Mouse (Mus musculus) adrenal gland, adult 2 months (tissue): ENCODE measurements around the gene Mfrp. TPM values are rescaled to one million over a fixed set of nuclear protein-coding genes. Genes with fewer than 3 reads are reported as not detected.

ENCODE experiments used
- DNase-seq: peaks from one replicate; pipeline ENCODE4 v3.0.0; 2021
- polyA plus RNA-seq: library from polyadenylated mRNA; depleted of rRNA; stranded (reverse); fragments of >200 nt; gene quantifications from 2 replicates; pipeline ENCODE4 v1.2.3, GENCODE M21; 2012; rRNA removed
- total RNA-seq, 2 experiments: library from RNA; stranded (reverse); gene quantifications; 2 replicates each; pipeline ENCODE4 v1.2.3; 2021

Mfrp gene
- total and polyA plus RNA-seq, 3 experiments: 0.10 to 0.40 TPM; not detected in 1

DNA sequence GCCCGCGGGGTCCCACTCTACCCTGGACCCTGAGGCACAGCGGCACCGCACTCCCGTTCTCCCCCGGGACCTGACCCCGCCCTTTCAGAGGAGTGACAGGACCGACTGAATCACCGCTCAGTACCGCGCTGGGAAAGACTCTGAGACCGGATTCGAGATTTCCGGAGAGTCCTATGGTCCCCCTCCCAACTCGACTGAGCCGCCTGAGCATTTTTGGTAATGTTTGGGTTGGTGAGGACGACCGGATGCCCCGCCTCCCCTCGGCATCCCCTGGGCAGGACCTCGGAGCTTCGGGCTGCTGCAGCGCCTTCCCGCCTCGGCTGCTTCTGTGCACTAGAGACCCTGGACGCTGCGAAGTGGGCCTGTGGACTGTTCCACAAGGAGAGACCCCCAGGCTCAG, 28.5 kb downstream of the Mfrp start:
- DNase-seq: peak; percentile 86

DNA sequence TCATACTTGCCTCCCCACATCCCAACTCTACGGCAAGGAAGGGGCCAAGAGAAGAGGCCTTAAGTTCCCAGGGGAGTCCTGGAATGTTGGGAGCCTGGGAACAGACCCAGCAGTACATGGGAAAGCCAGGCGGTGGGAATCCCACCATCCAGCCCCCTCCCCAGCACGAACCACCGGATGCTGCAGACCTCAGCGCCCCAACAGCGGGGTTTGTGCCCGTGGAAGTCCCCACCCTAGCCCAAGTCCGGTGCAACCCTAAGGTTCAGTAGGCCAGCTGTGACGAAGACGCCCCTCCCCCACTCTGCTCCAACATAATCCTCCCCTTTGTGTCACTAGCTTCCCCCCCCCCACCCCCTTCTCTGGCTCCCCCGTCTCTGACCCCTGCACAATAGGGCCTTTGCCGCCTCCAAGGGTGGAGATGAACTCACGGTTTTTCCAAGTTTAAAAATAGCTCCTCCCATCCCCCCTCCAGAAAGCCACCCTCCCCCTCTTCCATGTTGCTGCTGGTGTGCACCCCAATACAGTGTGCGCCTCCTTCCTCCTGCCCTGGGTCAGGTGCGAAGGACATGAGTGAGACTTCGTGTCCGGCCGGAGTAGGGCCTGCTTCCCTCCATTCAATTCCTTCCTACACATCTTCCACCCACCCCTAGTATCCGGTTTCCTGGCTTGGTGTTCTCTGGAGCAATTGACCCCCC, 29.2 kb downstream of the Mfrp start:
- peak; percentile 32 for DNase-seq

DNA sequence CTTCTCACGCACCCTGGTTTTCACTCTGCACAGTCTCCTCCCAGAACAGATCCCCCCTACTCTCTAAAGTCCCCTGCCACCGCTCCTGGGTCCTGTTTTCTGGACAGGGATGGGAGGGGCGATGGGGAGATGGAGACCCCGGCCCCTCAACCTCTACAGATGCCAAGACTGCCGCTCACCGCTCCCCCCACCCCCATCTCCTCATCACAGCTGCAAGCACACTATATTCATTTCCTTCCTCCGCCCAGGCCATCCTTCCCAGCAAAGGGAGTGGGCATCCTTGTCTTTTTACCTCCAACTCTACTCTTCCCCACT, 29.7 kb downstream of the Mfrp start:
- no peak for DNase-seq

DNA sequence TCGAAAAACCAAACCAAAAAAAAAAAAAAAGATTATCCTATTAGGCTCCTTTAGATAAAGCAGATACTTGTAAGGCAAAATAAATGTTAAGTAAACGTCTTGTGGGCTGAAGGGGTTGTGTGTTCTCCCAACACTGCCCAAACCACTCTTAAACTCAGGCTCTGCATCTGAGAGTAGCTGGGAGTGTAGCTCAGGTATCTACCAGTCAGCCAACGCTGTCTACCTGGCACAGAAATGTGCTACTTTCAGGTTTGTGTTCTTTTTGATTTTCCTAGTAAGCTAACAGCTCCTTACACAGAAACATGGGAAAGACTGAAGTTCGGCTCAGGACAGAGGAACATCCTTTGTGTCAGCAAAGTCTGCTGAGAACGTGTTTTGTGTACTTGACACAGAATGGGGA, 30.7 kb downstream of the Mfrp start:
- DNase-seq: no peak

DNA sequence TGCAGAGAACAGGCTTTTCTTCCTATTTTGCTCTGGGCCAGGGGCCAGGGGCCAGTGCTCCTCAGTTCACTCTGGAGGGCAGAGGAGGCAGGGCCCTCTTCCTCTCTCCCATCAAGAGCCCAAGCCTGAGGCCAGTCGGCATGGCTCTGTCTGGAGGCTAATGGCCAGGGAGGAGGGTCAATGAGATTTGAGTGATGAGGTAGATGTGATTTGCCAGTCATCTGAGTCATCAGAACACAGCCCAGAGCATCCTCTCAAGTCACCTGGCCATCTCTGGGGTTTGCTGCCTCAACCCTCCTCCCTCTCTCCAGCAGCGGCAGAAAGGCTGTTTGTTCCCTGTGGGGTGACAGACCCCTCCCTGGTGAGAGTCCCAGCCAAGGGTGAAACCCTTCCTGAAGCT, 31.8 kb downstream of the Mfrp start:
- no peak for DNase-seq

DNA sequence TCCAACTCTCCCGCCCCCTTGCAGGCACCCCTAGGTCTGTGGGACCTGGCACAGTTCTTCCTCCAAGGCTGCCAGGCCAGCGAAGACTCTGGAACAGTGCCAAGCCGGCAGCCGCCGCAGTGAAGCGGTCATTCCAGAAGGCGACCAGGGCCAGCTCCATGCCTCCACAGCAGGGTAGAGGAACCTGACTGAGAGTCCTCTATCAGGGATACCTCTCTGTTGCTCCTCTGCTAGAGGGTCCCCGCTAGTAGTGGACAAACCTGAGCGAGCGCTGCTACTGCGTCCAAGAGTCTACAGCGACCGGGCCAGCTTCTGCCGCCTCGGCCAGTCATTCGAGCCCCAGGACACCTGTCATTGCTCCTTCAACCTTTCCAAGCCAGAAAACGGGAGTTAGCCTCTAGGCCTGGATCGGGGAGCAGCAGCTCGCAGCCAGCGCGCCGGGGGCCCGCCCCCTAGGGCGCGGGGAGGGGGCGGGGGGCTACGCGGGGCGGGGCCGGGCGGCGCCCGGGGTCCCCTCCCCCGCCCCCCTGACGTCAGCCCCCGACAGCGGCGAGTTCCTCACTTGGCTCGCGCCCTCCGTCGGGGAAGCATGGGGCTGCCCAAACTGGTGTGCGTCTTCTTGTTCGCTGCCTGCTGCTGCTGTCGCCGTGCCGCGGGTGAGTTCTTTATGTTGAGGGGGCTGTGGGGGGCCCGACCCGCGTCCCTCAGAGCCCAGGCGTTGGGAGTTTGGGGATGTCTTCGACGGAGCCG, 32.7 kb downstream of the Mfrp start, which contains the start of gene Mcam:
Mcam (plus strand) TSS at position 369 of the 750 bp plus-strand sequence.
- peak; percentile 83 for DNase-seq

DNA sequence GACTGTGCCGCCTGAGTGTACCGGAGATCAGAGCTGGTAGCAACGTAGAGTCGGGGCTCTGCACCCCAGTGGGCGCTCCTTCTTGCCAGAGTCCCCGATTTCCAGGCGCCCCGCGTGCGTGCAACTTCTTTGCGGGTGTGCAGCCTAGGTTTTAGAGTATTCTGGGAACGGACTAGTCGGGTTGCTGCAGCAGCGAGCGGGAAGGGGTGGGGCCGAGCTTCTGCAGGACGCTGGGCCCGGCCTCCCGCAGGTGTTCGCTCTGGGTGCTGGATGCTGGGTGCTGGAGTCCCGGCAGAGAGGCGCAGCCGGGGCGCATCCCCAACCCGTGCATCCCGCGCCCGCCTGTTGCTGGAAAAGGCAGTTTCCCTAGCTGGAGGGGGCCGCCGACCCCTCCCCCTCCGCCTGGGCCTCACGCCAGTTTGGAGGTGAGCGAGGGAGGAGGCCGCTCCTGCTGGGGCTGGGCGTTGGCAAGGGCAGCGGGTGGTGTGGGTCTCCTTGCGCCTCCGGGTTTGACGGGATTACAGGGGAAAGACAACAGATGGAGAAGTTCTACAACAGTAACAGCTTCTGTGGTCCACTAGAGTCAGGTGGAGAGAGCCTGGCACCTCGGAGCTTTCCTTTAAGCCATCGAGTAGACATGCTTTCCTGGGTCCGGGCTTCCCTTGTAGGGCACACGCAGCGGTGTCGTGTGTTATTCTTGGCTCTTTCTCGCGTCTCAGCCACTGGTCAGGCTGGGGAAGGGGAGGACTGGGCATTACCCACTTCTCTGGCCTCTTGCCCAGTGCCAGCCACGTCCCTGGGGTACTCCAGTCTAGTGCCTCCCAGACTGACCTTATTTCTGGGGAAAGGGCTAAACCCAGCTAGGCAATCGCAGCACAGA, 33.6 kb downstream of the Mfrp start:
- peak; percentile 70 for DNase-seq

DNA sequence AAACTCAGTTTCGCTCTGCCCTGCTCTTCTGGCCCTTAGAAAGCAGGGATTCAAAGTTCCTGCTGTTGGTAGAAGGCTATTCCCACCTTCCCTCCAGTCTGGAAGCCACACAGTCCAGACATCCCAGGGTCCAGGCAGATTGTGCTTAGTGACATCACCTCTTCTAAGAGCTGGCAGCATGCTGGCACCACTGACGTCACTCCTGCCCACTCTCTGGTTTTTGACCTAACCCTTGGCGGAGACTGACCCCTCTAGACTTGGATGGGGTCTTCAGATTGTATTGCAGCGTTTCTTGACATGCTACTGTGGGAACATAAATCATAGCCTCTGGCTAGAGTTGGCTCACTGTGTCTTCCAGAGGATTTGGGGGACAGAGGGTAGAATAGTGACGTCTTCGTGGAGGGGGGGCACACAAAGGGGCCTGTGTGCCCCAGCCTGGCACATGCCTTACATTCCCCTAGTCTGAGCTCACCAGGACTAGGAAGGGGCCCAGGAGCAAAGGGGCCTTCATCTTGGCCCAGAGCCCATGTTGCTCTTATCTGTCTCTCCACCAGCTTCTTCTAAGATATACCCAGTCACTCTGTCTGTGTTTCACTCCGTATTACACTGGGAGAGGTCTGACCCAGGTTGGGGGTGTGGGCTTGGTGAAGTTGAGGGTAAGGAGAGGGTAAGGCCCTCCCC, 34.3 kb downstream of the Mfrp start:
- DNase-seq: no peak

DNA sequence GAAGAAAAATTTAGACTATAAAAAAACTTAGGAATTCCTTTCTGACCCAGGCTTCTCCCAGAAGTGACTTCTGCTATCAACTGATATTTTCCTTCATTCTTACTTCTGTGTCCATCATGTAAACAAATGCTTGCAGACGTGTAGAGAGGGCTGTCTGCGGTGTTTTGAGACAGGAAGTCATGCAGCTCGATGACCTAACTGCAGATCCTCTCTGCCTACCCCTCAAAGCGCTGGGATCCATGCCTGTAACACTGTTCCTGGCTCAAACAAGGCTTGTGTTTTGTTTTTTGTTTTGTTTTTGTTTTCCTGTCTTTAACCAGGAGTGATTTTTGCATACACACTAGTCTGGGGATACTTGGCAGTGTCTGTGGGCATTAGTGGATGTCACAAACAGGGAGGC, 36.3 kb downstream of the Mfrp start:
- DNase-seq: no peak

DNA sequence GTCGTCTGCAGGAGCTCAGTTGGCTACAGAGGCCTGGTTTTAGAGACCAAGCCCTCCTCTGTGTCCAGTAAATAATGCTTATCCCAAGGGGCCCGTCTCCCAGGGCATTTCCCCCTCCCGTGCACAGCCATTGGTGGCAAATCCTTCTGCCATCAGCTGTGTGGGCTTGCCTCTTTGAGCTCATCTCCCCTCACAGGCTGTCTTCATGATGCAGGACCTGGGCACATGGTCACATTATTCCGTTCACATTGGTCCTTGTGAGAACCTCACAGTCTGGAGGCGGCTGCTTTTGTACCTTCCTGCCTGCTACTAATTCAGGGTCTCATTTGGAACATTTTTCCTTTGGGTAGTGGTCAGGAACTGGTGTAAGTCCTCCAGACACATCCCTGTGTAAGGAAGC, 40.4 kb downstream of the Mfrp start:
- no peak for DNase-seq

DNA sequence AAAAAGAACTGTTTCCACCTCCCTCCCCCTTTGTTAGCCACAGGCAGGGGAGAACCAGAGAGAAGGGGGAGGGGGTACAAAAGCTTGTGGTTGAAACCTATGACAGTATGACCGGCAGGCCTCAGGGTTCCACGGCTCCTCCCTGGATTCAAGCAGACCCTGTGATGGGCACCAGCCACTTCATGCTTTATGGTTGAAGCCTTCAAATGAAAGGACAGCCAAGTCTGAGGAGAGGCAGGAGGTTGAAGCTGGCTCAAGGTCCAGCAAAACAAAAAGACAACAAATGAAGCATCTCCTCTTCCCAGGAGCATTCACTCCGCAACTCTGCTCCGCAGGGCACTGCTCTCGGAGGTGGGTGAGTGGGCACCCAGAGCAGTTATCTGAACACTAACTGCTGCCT, 41.9 kb downstream of the Mfrp start:
- no peak for DNase-seq

DNA sequence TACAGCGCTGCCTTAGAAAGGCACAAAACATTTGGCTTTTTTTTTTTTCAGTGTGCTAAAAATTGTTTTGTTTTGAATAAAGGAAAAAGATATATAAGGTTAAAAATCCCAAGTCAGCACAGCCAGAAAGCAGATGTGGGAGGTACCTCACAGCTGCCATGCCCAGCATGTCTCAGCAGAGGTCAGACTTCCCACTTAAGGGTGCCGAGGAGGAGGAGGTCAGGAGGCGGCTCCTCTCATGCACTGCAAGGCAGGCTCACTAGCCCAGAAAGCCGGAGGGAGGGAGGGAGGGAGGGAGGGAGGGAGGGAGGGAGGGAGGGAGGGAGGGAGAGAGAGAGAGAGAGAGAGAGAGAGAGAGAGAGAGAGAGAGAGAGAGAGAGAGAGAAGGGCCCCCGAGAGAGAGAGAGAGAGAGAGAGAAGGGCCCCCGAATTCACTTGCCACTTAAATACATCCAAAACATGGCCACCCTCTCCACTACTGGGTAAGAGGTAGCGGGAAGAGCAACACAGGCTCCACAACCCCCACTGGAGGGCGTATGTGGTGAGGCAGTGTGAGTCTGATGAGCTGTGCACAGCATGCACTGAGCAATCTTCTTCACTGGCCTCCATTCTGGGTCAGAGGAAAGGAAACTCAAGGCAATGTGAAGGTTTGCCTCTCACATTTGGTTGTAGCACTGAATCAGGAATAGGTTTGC, 42.6 kb downstream of the Mfrp start:
- no peak for DNase-seq

DNA sequence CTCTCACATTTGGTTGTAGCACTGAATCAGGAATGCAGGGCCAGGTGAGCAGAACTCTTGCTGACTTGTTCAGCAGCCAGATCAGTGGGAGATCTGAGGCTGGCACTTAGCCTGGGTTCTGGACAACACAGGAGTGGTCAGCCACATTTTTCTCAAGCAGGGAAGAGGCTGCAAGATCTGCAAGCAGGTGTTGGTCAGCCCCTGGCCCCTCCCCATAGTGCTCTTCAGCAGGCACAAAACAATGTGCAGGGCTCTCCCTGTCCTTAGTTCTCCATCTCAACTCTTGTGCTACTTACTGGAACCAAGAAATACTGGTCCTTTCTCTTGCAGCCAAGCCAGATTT, 43.2 kb downstream of the Mfrp start:
- DNase-seq: no peak

DNA sequence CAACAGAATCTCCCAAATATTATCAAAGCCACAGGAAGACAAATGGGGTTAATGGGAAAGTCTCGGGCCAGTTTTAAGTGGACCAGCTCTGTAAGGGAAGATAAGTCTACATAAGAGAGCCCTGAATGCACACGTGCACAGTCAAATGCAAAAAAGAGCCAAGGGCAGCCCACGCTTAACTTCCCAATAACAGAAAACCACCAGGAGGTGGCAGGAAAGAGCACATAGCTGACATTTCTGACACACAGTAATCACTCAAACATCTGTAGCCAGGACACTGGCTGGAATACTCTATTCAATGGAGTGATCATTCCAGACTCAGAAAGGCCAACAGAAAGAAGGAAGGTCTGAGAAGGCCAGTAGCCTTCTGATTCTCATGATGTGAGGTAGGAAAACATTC, 45.8 kb downstream of the Mfrp start:
- peak; percentile 30 for DNase-seq

Other genes with a start within 250 kb of the Mfrp start
- 10 to 100 TPM; 46.9 to 49.6 TPM for gene Thy1, start 58.3 kb upstream of the Mfrp start, total RNA-seq
- 25.0 and 26.5 TPM in 2 replicates for gene Thy1, start 58.3 kb upstream of the Mfrp start, polyA plus RNA-seq
- 10 to 100 TPM; 33.7 to 60.9 TPM for gene Usp2, start 34.7 kb upstream of the Mfrp start, total RNA-seq
- 10.9 and 15.2 TPM in 2 replicates for gene Usp2, start 34.7 kb upstream of the Mfrp start, polyA plus RNA-seq
- gene C1qtnf5, start 5.5 kb downstream of the Mfrp start, total RNA-seq: 10 to 100 TPM; 11.2 to 17.6 TPM
- 32.4 and 34.3 TPM in 2 replicates for gene C1qtnf5, start 5.5 kb downstream of the Mfrp start, polyA plus RNA-seq
- under 1 TPM; 0.12 to 0.76 TPM for gene Gm49380, start 11.8 kb downstream of the Mfrp start, total RNA-seq
- gene Gm49380, start 11.8 kb downstream of the Mfrp start, polyA plus RNA-seq: 1.1 TPM in 1 of 2 replicates, not detected in the other
- 10 to 100 TPM; 28.7 to 30.4 TPM for gene Rnf26, start 11.8 kb downstream of the Mfrp start, total RNA-seq
- 72.9 and 76.9 TPM in 2 replicates for gene Rnf26, start 11.8 kb downstream of the Mfrp start, polyA plus RNA-seq
- 10 to 100 TPM; 30.5 to 52.2 TPM for gene Mcam, start 32.7 kb downstream of the Mfrp start, total RNA-seq
- 24.9 and 39.4 TPM in 2 replicates for gene Mcam, start 32.7 kb downstream of the Mfrp start, polyA plus RNA-seq
- gene Cbl, start 132.3 kb downstream of the Mfrp start, total RNA-seq: 10 to 100 TPM; 26.2 to 31.5 TPM
- 7.8 and 8.7 TPM in 2 replicates for gene Cbl, start 132.3 kb downstream of the Mfrp start, polyA plus RNA-seq
- 1 to 10 TPM; 2.7 to 3.4 TPM for gene Ccdc153, start 138.9 kb downstream of the Mfrp start, total RNA-seq
- gene Ccdc153, start 138.9 kb downstream of the Mfrp start, polyA plus RNA-seq: 0.26 and 0.63 TPM in 2 replicates
- not detected for gene Pdzd3, start 149.7 kb downstream of the Mfrp start, total RNA-seq
- 0.06 TPM in 1 of 2 replicates, not detected in the other for gene Pdzd3, start 149.7 kb downstream of the Mfrp start, polyA plus RNA-seq
- 10 to 100 TPM; 15.7 to 27.8 TPM for gene Nlrx1, start 166.9 kb downstream of the Mfrp start, total RNA-seq
- 25.3 and 27.7 TPM in 2 replicates for gene Nlrx1, start 166.9 kb downstream of the Mfrp start, polyA plus RNA-seq
- 10 to 100 TPM; 27.1 to 41.4 TPM for gene Abcg4, start 186.9 kb downstream of the Mfrp start, total RNA-seq
- 84.3 and 86.8 TPM in 2 replicates for gene Abcg4, start 186.9 kb downstream of the Mfrp start, polyA plus RNA-seq
- gene Hinfp, start 203.9 kb downstream of the Mfrp start, total RNA-seq: 10 to 100 TPM; 16.6 to 24.9 TPM
- gene Hinfp, start 203.9 kb downstream of the Mfrp start, polyA plus RNA-seq: 13.5 and 13.8 TPM in 2 replicates
- gene C2cd2l, start 218.6 kb downstream of the Mfrp start, total RNA-seq: 10 to 100 TPM; 46.1 to 59.0 TPM
- 100 and 106 TPM in 2 replicates for gene C2cd2l, start 218.6 kb downstream of the Mfrp start, polyA plus RNA-seq
- gene Dpagt1, start 224.3 kb downstream of the Mfrp start, total RNA-seq: 10 to 100 TPM; 28.2 to 36.1 TPM
- gene Dpagt1, start 224.3 kb downstream of the Mfrp start, polyA plus RNA-seq: 55.8 and 68.2 TPM in 2 replicates
- 10 to 100 TPM; 28.1 to 37.4 TPM for gene H2afx, start 233.0 kb downstream of the Mfrp start, total RNA-seq
- gene H2afx, start 233.0 kb downstream of the Mfrp start, polyA plus RNA-seq: 124 and 134 TPM in 2 replicates
- 10 to 100 TPM; 80.7 to 92.6 TPM for gene Hmbs, start 242.5 kb downstream of the Mfrp start, total RNA-seq
- 75.0 and 80.6 TPM in 2 replicates for gene Hmbs, start 242.5 kb downstream of the Mfrp start, polyA plus RNA-seq